Mouse (Mus musculus) ES-Bruce4 (cell line): ENCODE measurements around the gene Rasal2. TPM values are rescaled to one million over a fixed set of nuclear protein-coding genes. Genes with fewer than 3 reads are reported as not detected.

Experiments used
- H3K27ac ChIP-seq: 2 replicates; pipeline ENCODE4 v1.5.1; 2012; ENCODE audit warnings: low read length, inconsistent platforms; ENCODE audit not compliant: insufficient read depth
- H3K27me3 ChIP-seq: 2 replicates; pipeline ENCODE4 v1.6.1; 2012; ENCODE audit warnings: mild to moderate bottlenecking, low read length, inconsistent platforms; ENCODE audit not compliant: control insufficient read depth, poor library complexity, insufficient read depth, severe bottlenecking
- H3K36me3 ChIP-seq: 2 replicates; pipeline ENCODE4 v1.6.1; 2012; ENCODE audit warnings: inconsistent platforms, mild to moderate bottlenecking, low read length, moderate library complexity; ENCODE audit not compliant: control insufficient read depth, poor library complexity, insufficient read depth, severe bottlenecking
- H3K4me1 ChIP-seq: one replicate; pipeline ENCODE4 v1.8.1; 2011; ENCODE audit warnings: low read length; ENCODE audit not compliant: control insufficient read depth, insufficient read depth
- H3K4me3 ChIP-seq: 2 replicates; pipeline ENCODE4 v1.5.1; 2011; ENCODE audit warnings: low read depth, mild to moderate bottlenecking, low read length
- H3K9ac ChIP-seq: 2 replicates; pipeline ENCODE4 v1.6.1; 2012; ENCODE audit warnings: low read depth, mild to moderate bottlenecking, inconsistent platforms; ENCODE audit not compliant: poor library complexity, severe bottlenecking
- H3K9me3 ChIP-seq: replicated peaks from 2 replicates; pipeline ENCODE4 v1.6.1; 2012; ENCODE audit warnings: mild to moderate bottlenecking, low read length, inconsistent platforms; ENCODE audit not compliant: control insufficient read depth, poor library complexity, insufficient read depth, severe bottlenecking
- CTCF ChIP-seq: IDR thresholded peaks from one replicate; pipeline ENCODE4 v1.8.1; 2011; ENCODE audit warnings: low read depth, low read length
- EP300 ChIP-seq: IDR thresholded peaks from 2 replicates; pipeline ENCODE4 v1.6.1; 2011; ENCODE audit warnings: low read depth, low read length; ENCODE audit not compliant: insufficient read depth
- POLR2A ChIP-seq: IDR thresholded peaks from one replicate; pipeline ENCODE4 v1.8.1; 2011; ENCODE audit warnings: low read length; ENCODE audit not compliant: insufficient read depth
- polyA plus RNA-seq: library from polyadenylated mRNA; stranded (reverse); fragments of >200 nt; gene quantifications from 2 replicates; pipeline ENCODE4 v1.2.4, GENCODE M21; 2011; ENCODE audit warnings: low read depth; ENCODE audit not compliant: missing spikeins, insufficient read depth, insufficient read length

Rasal2 gene
- polyA plus RNA-seq, 1 experiment = 11.6 TPM

DNA sequence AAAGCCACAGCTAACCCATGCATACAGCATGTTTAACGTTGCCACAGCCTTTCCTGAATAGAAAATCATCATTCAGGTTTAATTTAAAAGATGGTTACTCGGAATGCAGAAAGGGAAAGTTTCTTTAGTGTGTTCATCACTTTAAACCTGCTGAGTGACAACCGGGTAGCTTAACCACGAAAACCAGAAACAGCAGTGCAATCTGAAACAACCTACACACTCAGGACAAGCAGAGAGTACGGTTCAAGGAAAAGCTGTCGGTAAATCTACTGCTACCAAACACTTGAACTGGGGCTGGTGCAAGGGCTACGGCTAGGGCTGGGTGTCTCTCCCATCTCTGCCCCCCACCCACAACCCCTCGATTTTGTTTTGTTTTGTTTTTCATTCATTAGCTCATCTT is 1.5 kb downstream of the Rasal2 start:
- Histone ChIP-seq H3K4me3 (peak overlapping the region; percentile 51), H3K9me3 (no peaks in the 10 kb centered on the region), H3K27ac (no peak overlapping the region), H3K27me3 (no peaks in the 10 kb centered on the region), H3K36me3 (peaks cover 2% of the 10 kb centered on the region), H3K9ac (0 out of 2 replicates have a peak overlapping the region, but pooled peaks have one; percentile 90), H3K4me1 (peaks cover 3% of the 10 kb centered on the region)
- TF ChIP-seq EP300 (no peak), POLR2A (no peak)

DNA sequence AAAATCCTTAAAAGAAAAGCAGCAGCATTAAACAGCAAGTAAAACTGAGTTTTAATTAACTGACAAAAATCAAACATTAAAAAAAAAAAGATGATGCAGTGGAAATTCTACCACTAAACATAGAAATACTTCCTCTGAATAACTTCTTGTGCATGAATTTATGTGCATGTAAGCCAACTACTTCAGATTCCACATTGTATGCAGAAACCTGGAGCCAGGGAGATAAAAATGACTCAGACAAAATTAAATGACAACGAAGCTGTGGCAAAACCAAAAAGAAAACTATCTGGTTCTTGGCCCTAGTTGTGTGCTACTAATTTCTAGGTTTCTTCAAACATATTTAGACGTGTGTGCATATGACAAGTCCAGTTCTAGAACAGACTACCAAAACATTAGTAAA is 2.7 kb downstream of the Rasal2 start:
- Histone ChIP-seq H3K9me3 (no peaks in the 10 kb centered on the region), H3K4me3 (no peak overlapping the region), H3K36me3 (no peaks in the 10 kb centered on the region), H3K4me1 (no peaks in the 10 kb centered on the region), H3K9ac (no peak overlapping the region), H3K27ac (no peak overlapping the region), H3K27me3 (no peaks in the 10 kb centered on the region)
- no peak for TF ChIP-seq CTCF
- TF ChIP-seq POLR2A = no peak
- TF ChIP-seq EP300 = no peak

DNA sequence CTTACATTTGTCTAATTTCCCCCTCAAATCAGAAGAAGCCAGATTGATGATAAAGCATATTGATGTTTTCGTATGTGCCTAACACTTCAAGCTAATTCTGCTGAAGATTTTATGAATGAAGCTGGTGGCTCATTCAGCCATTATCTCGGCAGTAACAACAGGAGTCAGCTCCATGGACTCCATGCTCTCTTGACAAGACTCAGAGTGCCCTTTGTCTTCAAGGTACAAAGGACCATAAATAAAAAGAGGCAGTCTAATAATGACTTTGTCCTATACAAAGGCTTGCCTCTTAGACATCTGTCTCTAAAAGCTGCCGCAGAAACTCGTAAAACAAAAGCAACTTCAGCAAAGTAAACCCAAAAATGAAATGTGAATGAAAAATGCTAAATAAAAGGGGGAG is 24.4 kb downstream of the Rasal2 start:
- Histone ChIP-seq H3K9me3 (no peaks in the 10 kb centered on the region), H3K4me1 (no peaks in the 10 kb centered on the region), H3K4me3 (no peak overlapping the region), H3K27ac (no peak overlapping the region), H3K9ac (no peak overlapping the region), H3K27me3 (no peaks in the 10 kb centered on the region), H3K36me3 (no peaks in the 10 kb centered on the region)
- no peak for TF ChIP-seq EP300
- no peak for TF ChIP-seq POLR2A

DNA sequence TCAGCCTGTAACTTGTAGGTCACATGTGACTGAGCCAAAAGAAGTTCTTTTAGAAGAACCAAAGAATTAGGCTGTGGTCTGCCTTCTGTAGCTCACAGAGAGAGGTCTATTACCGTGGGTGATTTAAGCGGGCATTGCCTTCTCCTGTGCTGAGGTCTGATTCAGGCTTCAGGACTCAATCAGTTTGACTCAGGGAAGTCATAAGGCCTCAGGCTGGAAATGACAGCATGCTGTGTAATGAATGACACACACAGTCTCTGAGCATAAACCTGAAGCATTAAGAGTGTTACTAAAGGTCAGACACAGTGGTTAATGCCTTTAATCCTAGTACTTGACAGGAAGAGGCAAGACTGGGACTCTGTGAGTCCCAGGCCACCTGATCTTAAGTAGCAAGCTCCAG is 31.7 kb downstream of the Rasal2 start:
- Histone ChIP-seq H3K36me3 (no peaks in the 10 kb centered on the region), H3K27me3 (no peaks in the 10 kb centered on the region), H3K4me3 (no peak overlapping the region), H3K27ac (no peak overlapping the region), H3K9me3 (no peaks in the 10 kb centered on the region), H3K9ac (no peak overlapping the region), H3K4me1 (no peaks in the 10 kb centered on the region)
- no peak for TF ChIP-seq POLR2A
- TF ChIP-seq EP300 = no peak
- TF ChIP-seq CTCF = no peak

DNA sequence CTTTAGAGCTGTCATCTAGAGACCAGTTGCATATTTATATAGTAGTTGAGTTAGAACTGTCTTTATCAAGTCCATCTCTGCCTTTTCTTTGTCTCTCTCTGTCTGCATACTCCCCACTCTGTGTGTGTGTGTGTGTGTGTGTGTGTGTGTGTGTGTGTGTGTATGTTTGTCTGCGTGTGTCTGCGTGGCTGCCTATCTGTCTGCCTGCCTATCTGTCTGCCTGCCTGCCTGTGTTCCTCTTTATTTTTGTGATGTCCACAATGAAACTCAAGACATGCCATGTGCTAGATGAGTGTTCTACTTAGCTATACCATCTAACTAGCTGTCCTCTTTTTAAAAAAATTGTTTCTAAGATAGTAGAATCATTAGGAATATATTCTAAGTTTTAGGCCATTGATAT is 42.0 kb downstream of the Rasal2 start:
- no peak for TF ChIP-seq CTCF
- TF ChIP-seq EP300 = no peak
- TF ChIP-seq POLR2A = no peak
- Histone ChIP-seq H3K27ac (no peak overlapping the region), H3K4me3 (no peak overlapping the region), H3K36me3 (no peaks in the 10 kb centered on the region), H3K27me3 (no peaks in the 10 kb centered on the region), H3K4me1 (no peaks in the 10 kb centered on the region), H3K9me3 (no peaks in the 10 kb centered on the region), H3K9ac (no peak overlapping the region)

DNA sequence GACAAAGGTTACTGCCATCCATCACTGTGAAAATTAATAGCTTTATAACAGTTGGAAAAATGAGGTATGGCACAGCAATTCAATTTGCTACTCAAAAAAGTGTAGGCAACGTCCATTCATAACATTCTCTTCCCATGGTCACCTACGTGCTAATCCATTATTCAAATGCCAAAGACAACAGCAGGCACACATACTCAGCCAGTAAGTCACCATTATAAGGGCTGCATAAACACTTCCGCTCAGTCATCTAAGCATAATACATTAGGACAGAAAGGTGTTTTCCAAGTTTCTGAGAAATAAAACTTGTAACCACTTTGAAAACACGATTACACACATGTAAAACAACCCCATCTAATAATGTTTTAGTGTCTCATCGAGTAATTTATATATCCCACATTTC is 44.1 kb downstream of the Rasal2 start:
- no peak overlapping the region for H3K27ac ChIP-seq
- no peak overlapping the region for H3K9ac ChIP-seq
- no peak for TF ChIP-seq CTCF
- TF ChIP-seq EP300 = no peak
- TF ChIP-seq POLR2A = no peak
- no peaks in the 10 kb centered on the region for H3K9me3 ChIP-seq
- no peak overlapping the region for H3K4me3 ChIP-seq
- no peaks in the 10 kb centered on the region for H3K36me3 ChIP-seq
- no peaks in the 10 kb centered on the region for H3K4me1 ChIP-seq
- H3K27me3 ChIP-seq = no peaks in the 10 kb centered on the region

DNA sequence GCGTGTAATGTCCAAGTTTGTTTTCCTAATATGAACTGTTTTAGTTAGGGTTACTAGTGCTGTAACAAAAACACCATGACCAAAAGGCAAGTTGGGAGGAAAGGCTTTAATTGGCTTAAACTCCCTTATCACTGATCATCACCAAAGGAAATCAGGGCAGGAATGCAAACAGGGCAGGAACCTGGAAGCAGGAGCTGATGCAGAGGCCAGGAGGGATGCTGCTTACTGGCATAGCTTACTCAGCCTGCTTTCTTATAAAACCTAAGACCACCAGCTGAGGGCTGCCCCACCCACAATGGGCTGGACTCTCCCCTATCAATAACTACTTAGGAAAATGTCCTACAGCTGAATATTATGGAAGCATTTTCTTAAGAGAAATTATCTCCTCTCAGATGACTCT is 65.7 kb downstream of the Rasal2 start:
- no peak overlapping the region for H3K4me3 ChIP-seq
- H3K27me3 ChIP-seq = no peaks in the 10 kb centered on the region
- H3K9ac ChIP-seq = no peak overlapping the region
- no peak overlapping the region for H3K27ac ChIP-seq
- H3K9me3 ChIP-seq = no peaks in the 10 kb centered on the region
- H3K36me3 ChIP-seq = no peaks in the 10 kb centered on the region
- TF ChIP-seq EP300 (no peak), POLR2A (no peak), CTCF (no peak)
- H3K4me1 ChIP-seq = no peaks in the 10 kb centered on the region
